ENCODE assay signal across 8 mouse cellular contexts in genomic region chr7:63757678-63758239, GRCm38 (mm10).
A peak's percentile ranks its signal among the peaks of the same experiment; 100 is the strongest.
DNase-seq lines count a peak whose midpoint lies in the region; ATAC-seq lines count a peak whose summit lies in the region.

No protein-coding gene starts in this region.

- DNase-seq in heart, embryonic 10.5 days (ENCODE audit: low spot score), result no peak
- no peak for DNase-seq in heart, postnatal 14 days
- peak; percentile 37 for DNase-seq in thymus, postnatal 4 days
- no peak for DNase-seq in thymus, postnatal 36 days
- DNase-seq in spleen, postnatal 36 days (ENCODE audit: low spot score in 2 of 2), result no peak
- no peak for DNase-seq in layer of hippocampus, adult 8-10 months (ENCODE audit: low spot score in 2 of 2)
- DNase-seq in right cerebral cortex, postnatal 14 days, result no peak

- H3K4me3 ChIP-seq in heart, embryonic 10.5 days, result peak overlapping the region; percentile 61
- peak overlapping the region; percentile 45 for H3K4me3 ChIP-seq in limb, embryonic 15.5 days

- peaks cover 29% of the 10 kb centered on the region for H3K4me1 ChIP-seq in heart, embryonic 10.5 days
- peaks cover 40% of the 10 kb centered on the region for H3K4me1 ChIP-seq in limb, embryonic 15.5 days

- H3K36me3 ChIP-seq in heart, embryonic 10.5 days, result no peaks in the 10 kb centered on the region
- no peaks in the 10 kb centered on the region for H3K36me3 ChIP-seq in limb, embryonic 15.5 days

- no peak overlapping the region for H3K27ac ChIP-seq in heart, embryonic 10.5 days
- no peak overlapping the region for H3K27ac ChIP-seq in limb, embryonic 15.5 days

- intact Hi-C loops in heart, postnatal 14 days (cut with DNase I), result no loop called here

- H3K27me3 ChIP-seq in heart, embryonic 10.5 days (ENCODE audit: insufficient read depth, poor library complexity, severe bottlenecking), result peaks cover 98% of the 10 kb centered on the region
- peaks cover 93% of the 10 kb centered on the region for H3K27me3 ChIP-seq in limb, embryonic 15.5 days

- H3K9ac ChIP-seq in limb, embryonic 15.5 days, result no peak overlapping the region

- ATAC-seq in limb, embryonic 15.5 days (ENCODE audit: insufficient number of reproducible peaks, low FRiP score, low TSS enrichment, low read depth), result no peak

- 2% methylated on average over 85 of the region's 85 CpGs for WGBS in heart, embryonic 10.5 days
- WGBS in limb, embryonic 15.5 days, result under 1% methylated on average over 84 of the region's 85 CpGs

- H3K9me3 ChIP-seq in heart, embryonic 10.5 days, result no peaks in the 10 kb centered on the region
- H3K9me3 ChIP-seq in limb, embryonic 15.5 days, result no peaks in the 10 kb centered on the region

- H3K4me2 ChIP-seq in limb, embryonic 15.5 days, result peak overlapping the region; percentile 88
